Mouse (Mus musculus) right cerebral cortex, adult 2 months (tissue): Measurements from ENCODE around the gene Actn2.

ENCODE experiments used
- DNase-seq, 2 experiments: peaks; one replicate each; pipeline ENCODE4 v3.0.0; 2021 to 2022; ENCODE audit warnings: low spot score in 2 of 2

The Actn2 gene

GRCm38 (mm10) chr13:12256871-12257390, 83.6 kb downstream of the Actn2 start:
- no peak for DNase-seq

- DNase-seq, result no peak
Observed at GRCm38 (mm10) chr13:12255911-12256705, 84.5 kb downstream of the Actn2 start.

GRCm38 (mm10) chr13:12250496-12250895, 90.1 kb downstream of the Actn2 start:
- DNase-seq, result no peak

GRCm38 (mm10) chr13:12249195-12249898, 91.2 kb downstream of the Actn2 start:
- no peak for DNase-seq

- DNase-seq, result no peak
Observed at GRCm38 (mm10) chr13:12245938-12246337, 94.6 kb downstream of the Actn2 start.

- no peak for DNase-seq
Observed at GRCm38 (mm10) chr13:12243991-12244390, 96.6 kb downstream of the Actn2 start.

GRCm38 (mm10) chr13:12232141-12232540, 108.4 kb downstream of the Actn2 start:
- no peak for DNase-seq

- no peak for DNase-seq
Observed at GRCm38 (mm10) chr13:12228248-12228647, 112.3 kb downstream of the Actn2 start.

- no peak for DNase-seq
Observed at GRCm38 (mm10) chr13:12227606-12228005, 113.0 kb downstream of the Actn2 start.
